Mouse (Mus musculus): Measurements from ENCODE around the gene Il2rb. TPM values are rescaled to one million over a fixed set of nuclear protein-coding genes. Genes with fewer than 3 reads are reported as not detected.

Gene Il2rb
- polyA plus RNA-seq, 1 experiment from 2014 or later, result not detected

DNA sequence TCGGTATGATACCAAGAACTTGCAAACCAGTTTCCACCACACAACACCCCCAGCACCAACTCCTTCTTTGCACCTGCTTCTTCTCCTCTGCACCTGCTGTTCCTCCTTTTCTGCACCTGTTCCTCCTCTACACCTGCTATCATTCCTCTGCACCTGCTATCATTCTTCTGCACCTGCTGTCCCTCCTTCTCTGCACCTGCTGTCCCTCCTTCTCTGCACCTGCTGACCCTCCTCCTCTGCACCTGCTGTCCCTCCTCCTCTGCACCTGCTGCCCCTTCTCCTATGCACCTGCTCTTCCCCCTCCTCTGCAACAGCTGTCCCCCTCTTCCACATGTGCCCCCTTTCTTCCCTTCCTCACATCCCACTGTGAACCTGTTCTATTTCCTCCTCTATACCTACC is 8.5 kb downstream of the Il2rb start:
- no peak overlapping the region for H3K27ac ChIP-seq (replicated peaks; ENCODE audit: low read depth, low read length)
- no peaks in the 10 kb centered on the region for H3K9me3 ChIP-seq (ENCODE audit: control insufficient read depth, low read length)
- no peak overlapping the region for H3K4me3 ChIP-seq (ENCODE audit: low read depth, low read length)
- DNase-seq (ENCODE audit: low spot score) (no peak), ATAC-seq (ENCODE audit: insufficient number of reproducible peaks, low FRiP score, low TSS enrichment, low read depth) (no peak)
- no peak overlapping the region for H3K4me2 ChIP-seq (ENCODE audit: low read depth, severe bottlenecking)
- H3K27me3 ChIP-seq (ENCODE audit: control insufficient read depth, insufficient read depth, low read length), result no peaks in the 10 kb centered on the region
- no peaks in the 10 kb centered on the region for H3K36me3 ChIP-seq (ENCODE audit: control insufficient read depth, insufficient read depth, low read length)
- 88% methylated on average over 1 of the region's 1 CpGs for WGBS
- no peak overlapping the region for H3K9ac ChIP-seq (ENCODE audit: low read length)
- H3K4me1 ChIP-seq (ENCODE audit: control insufficient read depth, insufficient read depth, low read length), result 0 out of 2 replicates have a peak, but pooled peaks cover 3% of the 10 kb centered on the region

DNA sequence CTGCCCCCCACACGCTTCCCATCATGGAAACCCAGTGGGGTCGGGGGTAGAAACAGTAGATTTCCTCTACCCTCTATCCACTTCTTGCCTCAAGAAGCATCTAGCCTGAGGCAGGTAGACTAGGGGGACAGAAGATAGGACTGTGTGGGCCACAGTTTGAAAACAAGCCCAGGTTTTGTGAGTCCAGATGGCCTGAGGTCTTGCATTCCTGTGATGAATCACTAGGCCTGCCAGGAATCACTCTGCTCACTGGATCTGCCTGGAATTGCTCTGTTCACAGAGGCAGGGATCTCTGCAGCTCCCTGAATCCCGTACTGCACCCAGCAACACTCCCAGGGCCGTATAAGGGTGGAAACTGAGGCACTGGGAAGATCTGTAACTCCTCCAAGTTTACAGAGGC is 11.8 kb downstream of the Il2rb start:
- Histone ChIP-seq H3K4me3 (ENCODE audit: low read depth, low read length) (no peak overlapping the region), H3K4me1 (ENCODE audit: control insufficient read depth, insufficient read depth, low read length) (no peaks in the 10 kb centered on the region), H3K9ac (ENCODE audit: low read length) (no peak overlapping the region), H3K27me3 (ENCODE audit: control insufficient read depth, insufficient read depth, low read length) (no peaks in the 10 kb centered on the region), H3K9me3 (ENCODE audit: control insufficient read depth, low read length) (no peaks in the 10 kb centered on the region), H3K27ac (replicated peaks; ENCODE audit: low read depth, low read length) (no peak overlapping the region), H3K36me3 (ENCODE audit: control insufficient read depth, insufficient read depth, low read length) (no peaks in the 10 kb centered on the region), H3K4me2 (ENCODE audit: low read depth, severe bottlenecking) (no peak overlapping the region)
- ATAC-seq (ENCODE audit: insufficient number of reproducible peaks, low FRiP score, low TSS enrichment, low read depth), result no peak
- 73% methylated on average over 4 of the region's 4 CpGs for WGBS
- DNase-seq (ENCODE audit: low spot score), result no peak

DNA sequence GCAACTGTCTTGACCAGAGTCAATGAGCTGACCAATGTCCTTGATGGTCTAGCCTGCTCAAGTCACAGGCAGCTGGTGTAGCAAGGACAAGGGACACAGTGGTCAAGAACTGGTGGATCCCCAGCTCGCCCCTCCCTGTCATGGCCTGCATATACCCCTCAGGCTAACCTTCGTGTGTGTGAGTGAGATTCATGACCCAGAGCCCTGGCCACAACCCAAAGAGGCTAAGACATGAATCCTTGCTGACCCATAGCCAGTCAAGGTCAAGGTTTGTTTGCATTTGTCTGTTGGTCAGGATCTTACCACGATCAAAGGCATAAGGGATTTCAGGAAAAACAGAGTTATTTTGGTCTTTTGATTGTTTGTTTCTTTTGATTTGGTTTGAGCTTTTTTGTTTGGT is 12.6 kb downstream of the Il2rb start:
- Histone ChIP-seq H3K27me3 (ENCODE audit: control insufficient read depth, insufficient read depth, low read length) (no peaks in the 10 kb centered on the region), H3K27ac (replicated peaks; ENCODE audit: low read depth, low read length) (no peak overlapping the region), H3K4me2 (ENCODE audit: low read depth, severe bottlenecking) (no peak overlapping the region), H3K36me3 (ENCODE audit: control insufficient read depth, insufficient read depth, low read length) (no peaks in the 10 kb centered on the region), H3K9ac (ENCODE audit: low read length) (no peak overlapping the region), H3K4me1 (ENCODE audit: control insufficient read depth, insufficient read depth, low read length) (no peaks in the 10 kb centered on the region), H3K4me3 (ENCODE audit: low read depth, low read length) (no peak overlapping the region), H3K9me3 (ENCODE audit: control insufficient read depth, low read length) (no peaks in the 10 kb centered on the region)
- ATAC-seq (ENCODE audit: insufficient number of reproducible peaks, low FRiP score, low TSS enrichment, low read depth) (no peak), DNase-seq (ENCODE audit: low spot score) (no peak)
- WGBS, result 75% methylated on average over 3 of the region's 3 CpGs

DNA sequence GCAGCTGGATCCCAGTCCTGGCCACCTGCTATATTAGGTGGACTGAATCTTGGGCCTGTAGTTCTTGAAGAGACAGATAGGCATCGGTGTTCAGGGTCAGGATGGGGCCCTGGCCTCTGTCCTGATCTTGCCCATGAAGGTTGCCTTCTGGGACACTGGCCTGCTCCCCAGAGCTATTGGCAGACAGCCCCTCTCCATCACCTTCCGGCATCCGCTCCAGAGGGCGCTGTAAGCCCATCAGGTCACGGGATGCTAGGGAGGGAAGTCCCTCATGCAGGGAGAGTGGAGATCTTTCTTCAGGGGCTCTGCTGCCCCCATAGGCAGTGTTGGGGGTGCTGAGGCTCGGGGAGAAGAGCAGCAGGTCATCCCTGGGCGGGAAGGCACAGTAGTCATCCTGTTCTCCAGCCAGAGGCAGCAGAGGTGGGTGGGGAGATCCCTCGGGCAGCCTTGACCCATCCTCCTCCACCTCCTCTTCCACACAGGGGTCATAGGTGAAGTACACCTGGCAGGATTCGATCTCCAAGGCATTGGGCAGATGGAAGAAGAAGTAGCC is 13.5 kb downstream of the Il2rb start:
- H3K27me3 ChIP-seq (ENCODE audit: control insufficient read depth, insufficient read depth, low read length), result no peaks in the 10 kb centered on the region
- H3K9me3 ChIP-seq (ENCODE audit: control insufficient read depth, low read length), result no peaks in the 10 kb centered on the region
- no peak overlapping the region for H3K4me2 ChIP-seq (ENCODE audit: low read depth, severe bottlenecking)
- no peak overlapping the region for H3K27ac ChIP-seq (replicated peaks; ENCODE audit: low read depth, low read length)
- ATAC-seq (ENCODE audit: insufficient number of reproducible peaks, low FRiP score, low TSS enrichment, low read depth) (no peak), DNase-seq (ENCODE audit: low spot score) (no peak)
- no peak overlapping the region for H3K4me3 ChIP-seq (ENCODE audit: low read depth, low read length)
- H3K9ac ChIP-seq (ENCODE audit: low read length), result no peak overlapping the region
- WGBS, result 46% methylated on average over 9 of the region's 9 CpGs
- no peaks in the 10 kb centered on the region for H3K36me3 ChIP-seq (ENCODE audit: control insufficient read depth, insufficient read depth, low read length)
- no peaks in the 10 kb centered on the region for H3K4me1 ChIP-seq (ENCODE audit: control insufficient read depth, insufficient read depth, low read length)

DNA sequence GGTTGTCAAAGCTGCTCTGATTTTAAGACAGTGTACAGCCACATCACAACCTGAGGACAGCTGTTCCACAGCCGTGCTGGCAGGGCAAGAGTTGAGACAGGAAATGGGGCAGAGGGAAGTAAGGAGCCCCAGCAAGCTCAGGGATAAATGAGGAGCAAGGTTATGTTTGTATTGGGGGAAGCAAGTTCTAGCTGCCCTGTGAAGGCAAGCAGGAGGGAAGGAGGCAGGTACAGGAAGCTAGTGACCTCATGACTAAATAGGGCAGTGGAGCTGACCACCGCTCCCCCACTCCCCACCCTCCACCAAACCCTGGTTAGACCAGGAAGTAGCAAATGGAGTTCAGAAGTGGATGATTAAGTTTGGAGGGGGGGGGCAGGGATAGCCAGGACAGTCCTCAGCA is 14.1 kb downstream of the Il2rb start:
- DNase-seq (ENCODE audit: low spot score) (no peak), ATAC-seq (ENCODE audit: insufficient number of reproducible peaks, low FRiP score, low TSS enrichment, low read depth) (no peak)
- no peaks in the 10 kb centered on the region for H3K9me3 ChIP-seq (ENCODE audit: control insufficient read depth, low read length)
- no peak overlapping the region for H3K9ac ChIP-seq (ENCODE audit: low read length)
- H3K4me2 ChIP-seq (ENCODE audit: low read depth, severe bottlenecking), result no peak overlapping the region
- H3K27me3 ChIP-seq (ENCODE audit: control insufficient read depth, insufficient read depth, low read length), result no peaks in the 10 kb centered on the region
- H3K27ac ChIP-seq (replicated peaks; ENCODE audit: low read depth, low read length), result no peak overlapping the region
- WGBS, result 67% methylated on average over 2 of the region's 2 CpGs
- H3K36me3 ChIP-seq (ENCODE audit: control insufficient read depth, insufficient read depth, low read length), result no peaks in the 10 kb centered on the region
- no peak overlapping the region for H3K4me3 ChIP-seq (ENCODE audit: low read depth, low read length)
- no peaks in the 10 kb centered on the region for H3K4me1 ChIP-seq (ENCODE audit: control insufficient read depth, insufficient read depth, low read length)

DNA sequence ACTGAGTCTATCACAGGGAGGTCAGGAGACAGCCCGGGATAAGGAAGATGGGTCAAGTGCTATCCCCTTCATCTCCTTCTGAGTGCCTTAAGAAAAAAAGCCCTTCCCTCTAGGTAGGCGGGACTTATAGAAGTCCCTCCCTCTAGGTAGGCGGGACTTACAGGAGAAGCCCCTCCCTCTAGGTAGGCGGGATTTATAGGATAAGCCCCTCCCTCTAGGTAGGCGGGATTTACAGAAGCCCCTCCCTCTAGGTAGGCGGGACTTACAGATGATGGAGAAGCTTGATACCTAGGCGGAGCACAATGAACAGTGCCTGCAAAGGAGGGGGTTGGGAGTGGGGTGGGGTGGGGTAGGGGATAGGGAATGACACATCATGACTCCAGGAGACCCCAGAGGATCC is 15.0 kb downstream of the Il2rb start:
- Histone ChIP-seq H3K27ac (replicated peaks; ENCODE audit: low read depth, low read length) (no peak overlapping the region), H3K4me1 (ENCODE audit: control insufficient read depth, insufficient read depth, low read length) (no peaks in the 10 kb centered on the region), H3K4me3 (ENCODE audit: low read depth, low read length) (no peak overlapping the region), H3K9ac (ENCODE audit: low read length) (no peak overlapping the region), H3K4me2 (ENCODE audit: low read depth, severe bottlenecking) (no peak overlapping the region), H3K9me3 (ENCODE audit: control insufficient read depth, low read length) (no peaks in the 10 kb centered on the region), H3K27me3 (ENCODE audit: control insufficient read depth, insufficient read depth, low read length) (no peaks in the 10 kb centered on the region), H3K36me3 (ENCODE audit: control insufficient read depth, insufficient read depth, low read length) (no peaks in the 10 kb centered on the region)
- no peak for DNase-seq (ENCODE audit: low spot score)
- WGBS, result 74% methylated on average over 7 of the region's 7 CpGs
- no peak for ATAC-seq (ENCODE audit: insufficient number of reproducible peaks, low FRiP score, low TSS enrichment, low read depth)

DNA sequence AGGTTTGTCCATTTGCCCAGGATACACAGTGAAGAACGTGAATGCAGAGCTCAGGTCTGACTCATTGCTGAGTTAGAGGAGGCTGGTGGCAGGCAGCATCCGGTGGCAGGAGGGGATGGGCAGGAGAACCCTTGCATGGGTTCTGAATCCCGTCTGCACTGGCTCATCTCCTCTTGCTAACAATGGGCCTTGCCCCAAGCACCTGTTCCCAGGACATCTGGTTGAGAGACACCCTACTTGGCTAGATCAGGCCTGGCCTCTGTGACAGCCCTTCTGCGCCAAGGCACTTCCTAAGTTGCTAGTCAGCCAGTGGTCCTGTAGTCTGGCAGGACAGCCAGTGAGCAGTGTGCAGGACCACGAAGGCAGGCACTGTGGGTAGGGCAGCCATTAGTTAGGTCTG is 15.6 kb downstream of the Il2rb start:
- Histone ChIP-seq H3K4me2 (ENCODE audit: low read depth, severe bottlenecking) (no peak overlapping the region), H3K4me1 (ENCODE audit: control insufficient read depth, insufficient read depth, low read length) (no peaks in the 10 kb centered on the region), H3K9ac (ENCODE audit: low read length) (no peak overlapping the region), H3K4me3 (ENCODE audit: low read depth, low read length) (no peak overlapping the region), H3K27ac (replicated peaks; ENCODE audit: low read depth, low read length) (no peak overlapping the region), H3K27me3 (ENCODE audit: control insufficient read depth, insufficient read depth, low read length) (no peaks in the 10 kb centered on the region), H3K36me3 (ENCODE audit: control insufficient read depth, insufficient read depth, low read length) (no peaks in the 10 kb centered on the region), H3K9me3 (ENCODE audit: control insufficient read depth, low read length) (no peaks in the 10 kb centered on the region)
- WGBS, result 87% methylated on average over 5 of the region's 5 CpGs
- DNase-seq (ENCODE audit: low spot score) (no peak), ATAC-seq (ENCODE audit: insufficient number of reproducible peaks, low FRiP score, low TSS enrichment, low read depth) (no peak)

DNA sequence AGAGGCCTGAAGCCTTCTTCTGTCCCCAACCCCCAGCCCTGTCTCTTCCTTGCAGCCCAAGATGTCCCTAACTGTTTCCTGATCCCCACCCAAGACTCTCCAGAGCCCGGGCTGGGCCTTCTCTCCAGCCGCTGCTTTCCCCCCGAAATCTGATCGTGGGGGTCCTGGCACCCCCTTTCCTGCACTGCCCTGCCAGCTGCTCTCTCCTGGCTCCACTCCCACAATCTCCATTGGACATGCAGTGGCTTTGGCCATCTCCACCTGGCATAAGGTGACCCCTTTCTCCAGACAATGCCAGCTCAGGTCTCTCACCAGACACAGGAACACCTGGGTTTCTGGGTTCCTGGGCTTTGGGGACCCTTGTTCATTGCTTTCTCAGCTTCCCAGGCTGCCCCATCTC is 17.0 kb downstream of the Il2rb start:
- no peak overlapping the region for H3K4me3 ChIP-seq (ENCODE audit: low read depth, low read length)
- no peak for DNase-seq (ENCODE audit: low spot score)
- H3K9me3 ChIP-seq (ENCODE audit: control insufficient read depth, low read length), result no peaks in the 10 kb centered on the region
- H3K4me2 ChIP-seq (ENCODE audit: low read depth, severe bottlenecking), result no peak overlapping the region
- no peak overlapping the region for H3K27ac ChIP-seq (replicated peaks; ENCODE audit: low read depth, low read length)
- WGBS, result 95% methylated on average over 4 of the region's 4 CpGs
- no peaks in the 10 kb centered on the region for H3K27me3 ChIP-seq (ENCODE audit: control insufficient read depth, insufficient read depth, low read length)
- H3K9ac ChIP-seq (ENCODE audit: low read length), result no peak overlapping the region
- no peaks in the 10 kb centered on the region for H3K4me1 ChIP-seq (ENCODE audit: control insufficient read depth, insufficient read depth, low read length)
- no peak for ATAC-seq (ENCODE audit: insufficient number of reproducible peaks, low FRiP score, low TSS enrichment, low read depth)
- H3K36me3 ChIP-seq (ENCODE audit: control insufficient read depth, insufficient read depth, low read length), result no peaks in the 10 kb centered on the region

DNA sequence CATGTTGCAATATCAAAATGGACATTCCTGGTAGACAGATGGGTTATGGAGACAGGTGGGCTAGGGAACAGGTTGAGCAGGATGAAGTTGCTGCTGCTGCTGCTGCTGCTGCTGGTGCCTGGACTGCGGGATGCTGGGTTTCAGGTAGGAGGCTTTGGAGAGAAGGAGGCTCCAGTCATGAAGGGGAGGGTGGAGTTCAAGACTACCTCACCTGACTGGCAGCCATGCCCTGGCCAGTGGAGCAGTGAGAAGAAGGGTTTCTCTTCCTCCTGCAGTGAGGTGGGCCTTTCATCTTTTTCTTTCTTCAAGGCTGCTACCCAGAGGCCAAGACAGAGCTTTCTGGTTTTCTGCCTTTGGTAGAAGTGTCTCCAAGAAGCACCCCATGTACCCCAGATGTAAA is 18.2 kb downstream of the Il2rb start:
- Histone ChIP-seq H3K4me1 (ENCODE audit: control insufficient read depth, insufficient read depth, low read length) (no peaks in the 10 kb centered on the region), H3K27ac (replicated peaks; ENCODE audit: low read depth, low read length) (no peak overlapping the region), H3K27me3 (ENCODE audit: control insufficient read depth, insufficient read depth, low read length) (no peaks in the 10 kb centered on the region), H3K9me3 (ENCODE audit: control insufficient read depth, low read length) (no peaks in the 10 kb centered on the region), H3K4me3 (ENCODE audit: low read depth, low read length) (no peak overlapping the region), H3K4me2 (ENCODE audit: low read depth, severe bottlenecking) (no peak overlapping the region), H3K9ac (ENCODE audit: low read length) (no peak overlapping the region), H3K36me3 (ENCODE audit: control insufficient read depth, insufficient read depth, low read length) (no peaks in the 10 kb centered on the region)
- WGBS, result 72% methylated on average over 1 of the region's 1 CpGs
- DNase-seq (ENCODE audit: low spot score), result no peak
- ATAC-seq (ENCODE audit: insufficient number of reproducible peaks, low FRiP score, low TSS enrichment, low read depth), result no peak

All from limb, embryonic 11.5 days (tissue).